Mouse (Mus musculus): Measurements from ENCODE around the gene Exd1. TPM values are rescaled to one million over a fixed set of nuclear protein-coding genes. Genes with fewer than 3 reads are reported as not detected.
"Not testable (repeated sequence)": the region's sequence is repeated elsewhere in the genome, so short reads cannot be mapped to it uniquely, and the experiment has no call there.

Gene Exd1
- polyA plus RNA-seq, 1 experiment from 2014 or later, result 0.07 TPM

- Histone ChIP-seq H3K36me3 (no peaks in the 10 kb centered on the region), H3K9me3 (replicated peaks) (no peaks in the 10 kb centered on the region), H3K4me1 (no peaks in the 10 kb centered on the region), H3K4me2 (no peak overlapping the region), H3K9ac (no peak overlapping the region), H3K4me3 (no peak overlapping the region), H3K27ac (no peak overlapping the region), H3K27me3 (replicated peaks) (no peaks in the 10 kb centered on the region)
- 55% methylated on average over 4 of the region's 4 CpGs for WGBS (ENCODE audit: insufficient replicate concordance)
- ATAC-seq, result no peak
Observed at GRCm38 (mm10) chr2:119525422-119525821, 22.0 kb downstream of the Exd1 start.

- H3K9ac ChIP-seq, result no peak overlapping the region
- 76% methylated on average over 4 of the region's 4 CpGs for whole genome bisulfite sequencing (ENCODE audit: insufficient replicate concordance)
- no peaks in the 10 kb centered on the region for H3K4me1 ChIP-seq
- no peak overlapping the region for H3K4me2 ChIP-seq
- H3K36me3 ChIP-seq, result no peaks in the 10 kb centered on the region
- H3K4me3 ChIP-seq, result no peak overlapping the region
- no peaks in the 10 kb centered on the region for H3K9me3 ChIP-seq (replicated peaks)
- ATAC-seq, result no peak
- H3K27me3 ChIP-seq (replicated peaks), result no peaks in the 10 kb centered on the region
- H3K27ac ChIP-seq, result no peak overlapping the region
Observed at GRCm38 (mm10) chr2:119523836-119524235, 23.6 kb downstream of the Exd1 start.

GRCm38 (mm10) chr2:119520550-119520949 lies 26.9 kb downstream of the Exd1 start:
- WGBS (ENCODE audit: insufficient replicate concordance), result 62% methylated on average over 7 of the region's 7 CpGs

GRCm38 (mm10) chr2:119516811-119517210 lies 30.6 kb downstream of the Exd1 start:
- no peak overlapping the region for H3K9ac ChIP-seq
- no peak overlapping the region for H3K4me3 ChIP-seq
- 48% methylated on average over 5 of the region's 5 CpGs for WGBS (ENCODE audit: insufficient replicate concordance)
- H3K9me3 ChIP-seq (replicated peaks), result no peaks in the 10 kb centered on the region
- H3K4me1 ChIP-seq, result no peaks in the 10 kb centered on the region
- no peak for ATAC-seq
- H3K4me2 ChIP-seq, result no peak overlapping the region
- no peak overlapping the region for H3K27ac ChIP-seq
- H3K27me3 ChIP-seq (replicated peaks), result no peaks in the 10 kb centered on the region; the same call in 1 of the 2 replicates
- H3K36me3 ChIP-seq, result no peaks in the 10 kb centered on the region

More at GRCm38 (mm10) chr2:119520550-119520949, 26.9 kb downstream of the Exd1 start:
- H3K4me1 ChIP-seq, result no peaks in the 10 kb centered on the region
- no peaks in the 10 kb centered on the region for H3K27me3 ChIP-seq (replicated peaks)
- H3K27ac ChIP-seq, result no peak overlapping the region
- H3K4me2 ChIP-seq, result no peak overlapping the region
- no peak overlapping the region for H3K9ac ChIP-seq
- H3K9me3 ChIP-seq (replicated peaks), result no peaks in the 10 kb centered on the region
- no peak overlapping the region for H3K4me3 ChIP-seq
- H3K36me3 ChIP-seq, result no peaks in the 10 kb centered on the region
- ATAC-seq, result no peak

GRCm38 (mm10) chr2:119514026-119514522 lies 33.4 kb downstream of the Exd1 start:
- ATAC-seq, result no peak
- WGBS (ENCODE audit: insufficient replicate concordance), result 57% methylated on average over 3 of the region's 3 CpGs

GRCm38 (mm10) chr2:119512292-119512691 lies 35.1 kb downstream of the Exd1 start:
- 80% methylated on average over 3 of the region's 3 CpGs for WGBS (ENCODE audit: insufficient replicate concordance)
- ATAC-seq, result no peak
- no peaks in the 10 kb centered on the region for H3K4me1 ChIP-seq
- H3K4me3 ChIP-seq, result no peak overlapping the region
- no peaks in the 10 kb centered on the region for H3K36me3 ChIP-seq
- H3K27ac ChIP-seq, result no peak overlapping the region
- no peak overlapping the region for H3K4me2 ChIP-seq
- H3K27me3 ChIP-seq (replicated peaks), result no peaks in the 10 kb centered on the region; the same call in 1 of the 2 replicates
- H3K9ac ChIP-seq, result no peak overlapping the region
- H3K9me3 ChIP-seq (replicated peaks), result no peaks in the 10 kb centered on the region

More at GRCm38 (mm10) chr2:119514026-119514522, 33.4 kb downstream of the Exd1 start:
- H3K4me3 ChIP-seq, result no peak overlapping the region
- no peak overlapping the region for H3K4me2 ChIP-seq
- no peaks in the 10 kb centered on the region; the same call in 1 of the 2 replicates for H3K27me3 ChIP-seq (replicated peaks)
- no peak overlapping the region for H3K27ac ChIP-seq
- H3K9ac ChIP-seq, result no peak overlapping the region
- H3K36me3 ChIP-seq, result no peaks in the 10 kb centered on the region
- H3K4me1 ChIP-seq, result no peaks in the 10 kb centered on the region
- no peaks in the 10 kb centered on the region for H3K9me3 ChIP-seq (replicated peaks)

- 73% methylated on average over 2 of the region's 2 CpGs for WGBS (ENCODE audit: insufficient replicate concordance)
- H3K9me3 ChIP-seq (replicated peaks), result no peaks in the 10 kb centered on the region
- H3K9ac ChIP-seq, result no peak overlapping the region
- no peaks in the 10 kb centered on the region for H3K36me3 ChIP-seq
- H3K27ac ChIP-seq, result no peak overlapping the region
- no peak for ATAC-seq
- H3K4me2 ChIP-seq, result no peak overlapping the region
- no peak overlapping the region for H3K4me3 ChIP-seq
- H3K4me1 ChIP-seq, result no peaks in the 10 kb centered on the region
- H3K27me3 ChIP-seq (replicated peaks), result no peaks in the 10 kb centered on the region; the same call in 1 of the 2 replicates
Observed at GRCm38 (mm10) chr2:119510856-119511255, 36.6 kb downstream of the Exd1 start.

- H3K4me2 ChIP-seq; H3K27ac ChIP-seq; H3K27me3 ChIP-seq (replicated peaks); H3K36me3 ChIP-seq; H3K9ac ChIP-seq; H3K9me3 ChIP-seq (replicated peaks); ATAC-seq; H3K4me3 ChIP-seq; H3K4me1 ChIP-seq: not testable (repeated sequence)
- WGBS (ENCODE audit: insufficient replicate concordance), result 46% methylated on average over 7 of the region's 7 CpGs
Observed at GRCm38 (mm10) chr2:119508518-119508917, 38.9 kb downstream of the Exd1 start.

GRCm38 (mm10) chr2:119507108-119507507 lies 40.3 kb downstream of the Exd1 start:
- H3K4me3 ChIP-seq, result no peak overlapping the region
- H3K27me3 ChIP-seq (replicated peaks), result no peaks in the 10 kb centered on the region
- H3K36me3 ChIP-seq, result no peaks in the 10 kb centered on the region
- no peak overlapping the region for H3K27ac ChIP-seq
- no peak overlapping the region for H3K9ac ChIP-seq
- H3K4me1 ChIP-seq, result no peaks in the 10 kb centered on the region
- ATAC-seq, result no peak
- H3K9me3 ChIP-seq (replicated peaks), result no peaks in the 10 kb centered on the region
- H3K4me2 ChIP-seq, result no peak overlapping the region

GRCm38 (mm10) chr2:119500965-119501652 lies 46.3 kb downstream of the Exd1 start:
- Histone ChIP-seq H3K4me2 (no peak overlapping the region), H3K9me3 (replicated peaks) (no peaks in the 10 kb centered on the region), H3K27ac (no peak overlapping the region), H3K9ac (no peak overlapping the region), H3K4me3 (no peak overlapping the region), H3K27me3 (replicated peaks) (no peaks in the 10 kb centered on the region; the same call in 1 of the 2 replicates), H3K36me3 (no peaks in the 10 kb centered on the region), H3K4me1 (no peaks in the 10 kb centered on the region)
- no peak for ATAC-seq
- 65% methylated on average over 2 of the region's 2 CpGs for WGBS (ENCODE audit: insufficient replicate concordance)

GRCm38 (mm10) chr2:119498859-119499258 lies 48.6 kb downstream of the Exd1 start:
- 58% methylated on average over 2 of the region's 2 CpGs for WGBS (ENCODE audit: insufficient replicate concordance)
- no peaks in the 10 kb centered on the region for H3K4me1 ChIP-seq
- no peaks in the 10 kb centered on the region for H3K36me3 ChIP-seq
- ATAC-seq, result no peak
- H3K4me3 ChIP-seq, result no peak overlapping the region
- no peak overlapping the region for H3K9ac ChIP-seq
- H3K9me3 ChIP-seq (replicated peaks), result no peaks in the 10 kb centered on the region
- no peaks in the 10 kb centered on the region; the same call in 1 of the 2 replicates for H3K27me3 ChIP-seq (replicated peaks)
- H3K4me2 ChIP-seq, result no peak overlapping the region
- no peak overlapping the region for H3K27ac ChIP-seq

GRCm38 (mm10) chr2:119496082-119496481 lies 51.3 kb downstream of the Exd1 start:
- H3K9me3 ChIP-seq (replicated peaks), result no peaks in the 10 kb centered on the region
- no peak overlapping the region for H3K27ac ChIP-seq
- H3K4me2 ChIP-seq, result no peak overlapping the region
- no peaks in the 10 kb centered on the region for H3K36me3 ChIP-seq
- no peak overlapping the region for H3K4me3 ChIP-seq
- ATAC-seq, result no peak
- no peaks in the 10 kb centered on the region for H3K4me1 ChIP-seq
- H3K9ac ChIP-seq, result no peak overlapping the region
- WGBS (ENCODE audit: insufficient replicate concordance), result 84% methylated on average over 2 of the region's 2 CpGs
- H3K27me3 ChIP-seq (replicated peaks), result no peaks in the 10 kb centered on the region; the same call in 1 of the 2 replicates

Data from liver, embryonic 12.5 days (tissue).